Mouse (Mus musculus) stomach, embryonic 15.5 days (tissue): ENCODE measurements at regions not wholly inside any gene's neighbourhood (a gene's known extent, or its start where the extent isn't known, plus 50 kb on each side); places are given as distances from the start of the nearest gene placed in this dataset.

Source experiments
- ATAC-seq: fragments of 200-750 bp; cut with Nextera tagmentation; 2 replicates; pipeline ENCODE4 v1.8.0; 2017; ENCODE audit warnings: low read depth, moderate number of reproducible peaks, moderate TSS enrichment; ENCODE audit not compliant: insufficient read depth, low FRiP score
- H3K27ac ChIP-seq: fragments of 300-500 bp; sonication (generic); 2 replicates; pipeline ENCODE4 v1.5.1; 2015; ENCODE audit warnings: mild to moderate bottlenecking, inconsistent platforms
- H3K27me3 ChIP-seq: fragments of 300-500 bp; sonication (generic); replicated peaks from 2 replicates; pipeline ENCODE4 v1.6.1; 2015; ENCODE audit warnings: inconsistent platforms
- H3K36me3 ChIP-seq: fragments of 300-500 bp; sonication (generic); 2 replicates; pipeline ENCODE4 v1.6.1; 2015; ENCODE audit warnings: inconsistent platforms
- H3K4me1 ChIP-seq: fragments of 300-500 bp; sonication (generic); 2 replicates; pipeline ENCODE4 v1.6.1; 2015; ENCODE audit warnings: inconsistent platforms
- H3K4me2 ChIP-seq: fragments of 300-500 bp; sonication (generic); 2 replicates; pipeline ENCODE4 v1.6.1; 2015; ENCODE audit warnings: mild to moderate bottlenecking, inconsistent platforms
- H3K4me3 ChIP-seq: fragments of 300-500 bp; sonication (generic); replicated peaks from 2 replicates; pipeline ENCODE4 v1.5.1; 2015; ENCODE audit warnings: inconsistent platforms
- H3K9ac ChIP-seq: fragments of 300-500 bp; sonication (generic); 2 replicates; pipeline ENCODE4 v1.6.1; 2015; ENCODE audit warnings: inconsistent platforms
- H3K9me3 ChIP-seq: fragments of 300-500 bp; sonication (generic); 2 replicates; pipeline ENCODE4 v1.6.1; 2016; ENCODE audit warnings: inconsistent platforms
- WGBS: fragments of 180-500 bp; shearing (Covaris S2); methylation state at CpG from one replicate; pipeline ENCODE4 v1.1.7; 2015; 5-methylcytosine and 5-hydroxymethylcytosine counted together

GRCm38 (mm10) chr1:43358191-43358590, 86.2 kb upstream of the Nck2 start:
- H3K9me3 ChIP-seq = no peaks in the 10 kb centered on the region
- H3K27me3 ChIP-seq = no peaks in the 10 kb centered on the region
- no peak overlapping the region for H3K27ac ChIP-seq
- no peaks in the 10 kb centered on the region for H3K36me3 ChIP-seq
- no peak overlapping the region for H3K9ac ChIP-seq
- 54% methylated on average over 6 of the region's 6 CpGs for WGBS
- H3K4me3 ChIP-seq = no peak overlapping the region
- peak; percentile 41; the same call in 1 of the 2 replicates for ATAC-seq
- no peak overlapping the region for H3K4me2 ChIP-seq
- peaks cover 4% of the 10 kb centered on the region; the same call in 1 of the 2 replicates for H3K4me1 ChIP-seq

GRCm38 (mm10) chr1:43359662-43360061, 84.7 kb upstream of the Nck2 start:
- no peak overlapping the region for H3K27ac ChIP-seq
- no peaks in the 10 kb centered on the region for H3K9me3 ChIP-seq
- no peaks in the 10 kb centered on the region for H3K27me3 ChIP-seq
- H3K9ac ChIP-seq = no peak overlapping the region
- peaks cover 4% of the 10 kb centered on the region; the same call in 1 of the 2 replicates for H3K4me1 ChIP-seq
- H3K4me2 ChIP-seq = no peak overlapping the region
- H3K4me3 ChIP-seq = no peak overlapping the region
- no peaks in the 10 kb centered on the region for H3K36me3 ChIP-seq
- no peak for ATAC-seq
- WGBS = 85% methylated on average over 4 of the region's 4 CpGs

GRCm38 (mm10) chr1:43360291-43360690, 84.1 kb upstream of the Nck2 start:
- peaks cover 4% of the 10 kb centered on the region; the same call in 1 of the 2 replicates for H3K4me1 ChIP-seq
- no peak overlapping the region for H3K27ac ChIP-seq
- no peak overlapping the region for H3K4me2 ChIP-seq
- H3K9ac ChIP-seq = no peak overlapping the region
- H3K27me3 ChIP-seq = no peaks in the 10 kb centered on the region
- 15% methylated on average over 8 of the region's 8 CpGs for WGBS
- H3K4me3 ChIP-seq = no peak overlapping the region
- H3K36me3 ChIP-seq = no peaks in the 10 kb centered on the region
- no peak for ATAC-seq
- H3K9me3 ChIP-seq = no peaks in the 10 kb centered on the region

GRCm38 (mm10) chr1:43360741-43361140, 83.6 kb upstream of the Nck2 start:
- 19% methylated on average over 4 of the region's 4 CpGs for WGBS
- no peak overlapping the region for H3K4me3 ChIP-seq
- no peaks in the 10 kb centered on the region for H3K9me3 ChIP-seq
- no peaks in the 10 kb centered on the region for H3K27me3 ChIP-seq
- no peak overlapping the region for H3K9ac ChIP-seq
- H3K27ac ChIP-seq = no peak overlapping the region; the same call in 1 of the 2 replicates
- no peak for ATAC-seq
- H3K4me2 ChIP-seq = no peak overlapping the region
- peaks cover 4% of the 10 kb centered on the region; the same call in 1 of the 2 replicates for H3K4me1 ChIP-seq
- H3K36me3 ChIP-seq = no peaks in the 10 kb centered on the region

- 28% methylated on average over 3 of the region's 3 CpGs for WGBS
- ATAC-seq = 0 out of 2 replicates have a peak, but pooled peaks have one; percentile 67
- Histone ChIP-seq H3K9ac (no peak overlapping the region), H3K4me3 (no peak overlapping the region), H3K27me3 (no peaks in the 10 kb centered on the region), H3K36me3 (no peaks in the 10 kb centered on the region), H3K27ac (no peak overlapping the region), H3K4me1 (peaks cover 4% of the 10 kb centered on the region; the same call in 1 of the 2 replicates), H3K9me3 (no peaks in the 10 kb centered on the region), H3K4me2 (no peak overlapping the region)
These were observed 82.9 kb upstream of the Nck2 start for GRCm38 (mm10) chr1:43361455-43361863.

GRCm38 (mm10) chr1:43362136-43362535, 82.2 kb upstream of the Nck2 start:
- no peaks in the 10 kb centered on the region for H3K27me3 ChIP-seq
- H3K9me3 ChIP-seq = no peaks in the 10 kb centered on the region
- no peaks in the 10 kb centered on the region for H3K36me3 ChIP-seq
- H3K9ac ChIP-seq = no peak overlapping the region
- H3K27ac ChIP-seq = no peak overlapping the region
- H3K4me1 ChIP-seq = peaks cover 4% of the 10 kb centered on the region; the same call in 1 of the 2 replicates
- 51% methylated on average over 5 of the region's 5 CpGs for WGBS
- no peak overlapping the region for H3K4me3 ChIP-seq
- ATAC-seq = no peak
- no peak overlapping the region for H3K4me2 ChIP-seq

- no peak for ATAC-seq
- H3K9ac ChIP-seq = no peak overlapping the region
- WGBS = 70% methylated on average over 4 of the region's 4 CpGs
These were observed 81.2 kb upstream of the Nck2 start for GRCm38 (mm10) chr1:43363178-43363577.

GRCm38 (mm10) chr1:43366433-43366832, 77.9 kb upstream of the Nck2 start:
- WGBS = 73% methylated on average over 2 of the region's 2 CpGs
- Histone ChIP-seq H3K36me3 (no peaks in the 10 kb centered on the region), H3K9me3 (no peaks in the 10 kb centered on the region), H3K4me2 (no peak overlapping the region), H3K27ac (no peak overlapping the region), H3K4me1 (0 out of 2 replicates have a peak, but pooled peaks cover 2% of the 10 kb centered on the region), H3K9ac (no peak overlapping the region), H3K4me3 (no peak overlapping the region), H3K27me3 (no peaks in the 10 kb centered on the region)
- ATAC-seq = no peak

More at GRCm38 (mm10) chr1:43363178-43363577, 81.2 kb upstream of the Nck2 start:
- Histone ChIP-seq H3K4me3 (no peak overlapping the region), H3K27ac (no peak overlapping the region), H3K36me3 (no peaks in the 10 kb centered on the region), H3K4me1 (peaks cover 6% of the 10 kb centered on the region; the same call in 1 of the 2 replicates), H3K9me3 (no peaks in the 10 kb centered on the region), H3K27me3 (no peaks in the 10 kb centered on the region), H3K4me2 (no peak overlapping the region)

- ATAC-seq = no peak
- Histone ChIP-seq H3K27ac (no peak overlapping the region), H3K27me3 (no peaks in the 10 kb centered on the region), H3K9ac (no peak overlapping the region), H3K9me3 (no peaks in the 10 kb centered on the region), H3K4me3 (no peak overlapping the region), H3K4me1 (0 out of 2 replicates have a peak, but pooled peaks cover 2% of the 10 kb centered on the region), H3K36me3 (no peaks in the 10 kb centered on the region), H3K4me2 (no peak overlapping the region)
- 45% methylated on average over 5 of the region's 5 CpGs for WGBS
These were observed 77.1 kb upstream of the Nck2 start for GRCm38 (mm10) chr1:43367151-43367895.

- no peaks in the 10 kb centered on the region for H3K36me3 ChIP-seq
- no peak overlapping the region for H3K27ac ChIP-seq
- no peak overlapping the region for H3K4me3 ChIP-seq
- ATAC-seq = no peak
- WGBS = 76% methylated on average over 1 of the region's 1 CpGs
- 0 out of 2 replicates have a peak, but pooled peaks cover 2% of the 10 kb centered on the region for H3K4me1 ChIP-seq
- H3K9me3 ChIP-seq = no peaks in the 10 kb centered on the region
- H3K27me3 ChIP-seq = no peaks in the 10 kb centered on the region
- no peak overlapping the region for H3K9ac ChIP-seq
- H3K4me2 ChIP-seq = no peak overlapping the region
These were observed 72.5 kb upstream of the Nck2 start for GRCm38 (mm10) chr1:43371863-43372262.

GRCm38 (mm10) chr1:43374946-43375345, 69.4 kb upstream of the Nck2 start:
- ATAC-seq = no peak
- H3K27me3 ChIP-seq = no peaks in the 10 kb centered on the region
- WGBS = 66% methylated on average over 5 of the region's 5 CpGs
- H3K36me3 ChIP-seq = no peaks in the 10 kb centered on the region
- H3K9me3 ChIP-seq = no peaks in the 10 kb centered on the region
- H3K4me1 ChIP-seq = no peaks in the 10 kb centered on the region
- H3K4me2 ChIP-seq = no peak overlapping the region
- no peak overlapping the region for H3K27ac ChIP-seq
- H3K9ac ChIP-seq = no peak overlapping the region
- H3K4me3 ChIP-seq = no peak overlapping the region

- H3K27ac ChIP-seq = no peak overlapping the region
- ATAC-seq = no peak
- H3K4me3 ChIP-seq = no peak overlapping the region
- H3K4me2 ChIP-seq = no peak overlapping the region
- no peak overlapping the region for H3K9ac ChIP-seq
- H3K9me3 ChIP-seq = no peaks in the 10 kb centered on the region
- no peaks in the 10 kb centered on the region for H3K27me3 ChIP-seq
- H3K36me3 ChIP-seq = no peaks in the 10 kb centered on the region
- 80% methylated on average over 4 of the region's 4 CpGs for WGBS
- H3K4me1 ChIP-seq = no peaks in the 10 kb centered on the region
These were observed 68.5 kb upstream of the Nck2 start for GRCm38 (mm10) chr1:43375851-43376250.
